Mouse (Mus musculus): ENCODE results near the gene Fndc10. TPM values are rescaled to one million over a fixed set of nuclear protein-coding genes. Genes with fewer than 3 reads are reported as not detected.

The Fndc10 gene
- polyA plus RNA-seq, 1 experiment from 2014 or later = 6.3 TPM

Other genes starting within 250 kb of the Fndc10 start
- 0.57 TPM in 1 of 2 replicates, not detected in the other for gene Tmem52, start 225.2 kb upstream of the Fndc10 start, polyA plus RNA-seq (2014; fragmentation: Nextera tagmentation; extraction: Ambion mirVana)
- 1,231 and 1,263 TPM in 2 replicates for gene Gnb1, start 203.0 kb upstream of the Fndc10 start, polyA plus RNA-seq (2014; fragmentation: Nextera tagmentation; extraction: Ambion mirVana)
- 70.4 and 95.1 TPM in 2 replicates for gene Nadk, start 132.0 kb upstream of the Fndc10 start, polyA plus RNA-seq (2014; fragmentation: Nextera tagmentation; extraction: Ambion mirVana)
- gene Slc35e2, start 92.9 kb upstream of the Fndc10 start, polyA plus RNA-seq (2014; fragmentation: Nextera tagmentation; extraction: Ambion mirVana) = 15.6 and 19.9 TPM in 2 replicates
- gene Cdk11b, start 69.5 kb upstream of the Fndc10 start, polyA plus RNA-seq (2014; fragmentation: Nextera tagmentation; extraction: Ambion mirVana) = 49.4 and 49.9 TPM in 2 replicates
- gene Gm10563, start 48.9 kb upstream of the Fndc10 start, polyA plus RNA-seq (2014; fragmentation: Nextera tagmentation; extraction: Ambion mirVana) = not detected in 2 replicates
- 2.5 and 3.9 TPM in 2 replicates for gene Mmp23, start 41.0 kb upstream of the Fndc10 start, polyA plus RNA-seq (2014; fragmentation: Nextera tagmentation; extraction: Ambion mirVana)
- gene Mib2, start 25.1 kb upstream of the Fndc10 start, polyA plus RNA-seq (2014; fragmentation: Nextera tagmentation; extraction: Ambion mirVana) = 39.6 and 40.8 TPM in 2 replicates
- gene Ssu72, start 10.5 kb downstream of the Fndc10 start, polyA plus RNA-seq (2014; fragmentation: Nextera tagmentation; extraction: Ambion mirVana) = 162 and 177 TPM in 2 replicates
- 7.5 and 19.8 TPM in 2 replicates for gene Tmem240, start 40.5 kb downstream of the Fndc10 start, polyA plus RNA-seq (2014; fragmentation: Nextera tagmentation; extraction: Ambion mirVana)
- gene Atad3a, start 66.8 kb downstream of the Fndc10 start, polyA plus RNA-seq (2014; fragmentation: Nextera tagmentation; extraction: Ambion mirVana) = 77.4 and 79.8 TPM in 2 replicates
- 18.0 and 24.4 TPM in 2 replicates for gene Vwa1, start 80.4 kb downstream of the Fndc10 start, polyA plus RNA-seq (2014; fragmentation: Nextera tagmentation; extraction: Ambion mirVana)
- gene Tmem88b, start 91.5 kb downstream of the Fndc10 start, polyA plus RNA-seq (2014; fragmentation: Nextera tagmentation; extraction: Ambion mirVana) = 0.43 and 0.51 TPM in 2 replicates
- gene Ankrd65, start 96.1 kb downstream of the Fndc10 start, polyA plus RNA-seq (2014; fragmentation: Nextera tagmentation; extraction: Ambion mirVana) = not detected in 2 replicates
- 255 and 298 TPM in 2 replicates for gene Mrpl20, start 108.5 kb downstream of the Fndc10 start, polyA plus RNA-seq (2014; fragmentation: Nextera tagmentation; extraction: Ambion mirVana)
- 134 and 162 TPM in 2 replicates for gene Ccnl2, start 118.1 kb downstream of the Fndc10 start, polyA plus RNA-seq (2014; fragmentation: Nextera tagmentation; extraction: Ambion mirVana)
- 118 and 129 TPM in 2 replicates for gene Aurkaip1, start 136.9 kb downstream of the Fndc10 start, polyA plus RNA-seq (2014; fragmentation: Nextera tagmentation; extraction: Ambion mirVana)
- gene Mxra8, start 145.3 kb downstream of the Fndc10 start, polyA plus RNA-seq (2014; fragmentation: Nextera tagmentation; extraction: Ambion mirVana) = 6.0 and 17.5 TPM in 2 replicates
- 15.3 and 18.0 TPM in 2 replicates for gene Dvl1, start 153.1 kb downstream of the Fndc10 start, polyA plus RNA-seq (2014; fragmentation: Nextera tagmentation; extraction: Ambion mirVana)
- gene Tas1r3, start 169.0 kb downstream of the Fndc10 start, polyA plus RNA-seq (2014; fragmentation: Nextera tagmentation; extraction: Ambion mirVana) = 0.31 and 0.57 TPM in 2 replicates
- gene Cptp, start 175.1 kb downstream of the Fndc10 start, polyA plus RNA-seq (2014; fragmentation: Nextera tagmentation; extraction: Ambion mirVana) = 24.6 and 31.2 TPM in 2 replicates
- 78.2 and 83.2 TPM in 2 replicates for gene Ints11, start 175.2 kb downstream of the Fndc10 start, polyA plus RNA-seq (2014; fragmentation: Nextera tagmentation; extraction: Ambion mirVana)
- 45.8 and 54.5 TPM in 2 replicates for gene Pusl1, start 197.4 kb downstream of the Fndc10 start, polyA plus RNA-seq (2014; fragmentation: Nextera tagmentation; extraction: Ambion mirVana)
- gene Acap3, start 197.5 kb downstream of the Fndc10 start, polyA plus RNA-seq (2014; fragmentation: Nextera tagmentation; extraction: Ambion mirVana) = 76.6 and 84.8 TPM in 2 replicates
- gene Ube2j2, start 249.5 kb downstream of the Fndc10 start, polyA plus RNA-seq (2014; fragmentation: Nextera tagmentation; extraction: Ambion mirVana) = 131 and 138 TPM in 2 replicates

All from midbrain, embryonic 14.5 days (tissue).